Mouse (Mus musculus) testis, adult 2 months (tissue): ENCODE results near the gene H2-DMa. TPM values are rescaled to one million over a fixed set of nuclear protein-coding genes. Genes with fewer than 3 reads are reported as not detected.

Experiments used
- H3K27ac ChIP-seq: fragments of 200-500 bp; 2 replicates; pipeline ENCODE4 v1.5.1; 2012; ENCODE audit warnings: low read depth, low read length; ENCODE audit not compliant: control insufficient read depth, insufficient read depth
- H3K27me3 ChIP-seq: fragments of 200-500 bp; 2 replicates; pipeline ENCODE4 v1.6.1; 2012; ENCODE audit warnings: mild to moderate bottlenecking, low read length, moderate library complexity; ENCODE audit not compliant: control insufficient read depth, insufficient read depth
- H3K36me3 ChIP-seq: fragments of 200-500 bp; 2 replicates; pipeline ENCODE4 v1.6.1; 2012; ENCODE audit warnings: mild to moderate bottlenecking, low read length; ENCODE audit not compliant: control insufficient read depth, insufficient read depth
- H3K4me1 ChIP-seq: fragments of 200-500 bp; 2 replicates; pipeline ENCODE4 v1.6.1; 2012; ENCODE audit warnings: low read length; ENCODE audit not compliant: control insufficient read depth, insufficient read depth
- H3K4me3 ChIP-seq: fragments of 200-500 bp; 2 replicates; pipeline ENCODE4 v1.5.1; 2012; ENCODE audit warnings: low read depth, mild to moderate bottlenecking, low read length, moderate library complexity, mixed read lengths; ENCODE audit not compliant: control insufficient read depth
- CTCF ChIP-seq: fragments of 200-500 bp; IDR thresholded peaks from 2 replicates; pipeline ENCODE4 v1.5.1; 2012; ENCODE audit warnings: low read depth, mild to moderate bottlenecking, inconsistent platforms, low read length, moderate library complexity; ENCODE audit not compliant: control insufficient read depth, insufficient read depth, insufficient replicate concordance
- POLR2A ChIP-seq: fragments of 200-500 bp; IDR thresholded peaks from 2 replicates; pipeline ENCODE4 v1.6.1; 2012; ENCODE audit warnings: low read depth, mild to moderate bottlenecking, inconsistent platforms, low read length, moderate library complexity; ENCODE audit not compliant: control insufficient read depth
- polyA plus RNA-seq: library from polyadenylated mRNA; depleted of rRNA; stranded (reverse); fragments of >200 nt; gene quantifications from 2 replicates; pipeline ENCODE4 v1.2.3, GENCODE M21; 2012; rRNA removed

H2-DMa gene
- 33.8 and 40.7 TPM in 2 replicates for polyA plus RNA-seq

- H3K36me3 ChIP-seq = peaks cover 13% of the 10 kb centered on the region
- TF ChIP-seq CTCF = 0 out of 2 replicates have a peak, but pooled peaks have one; percentile 0
- TF ChIP-seq POLR2A = peak; percentile 97
- H3K27ac ChIP-seq = peak within 1 kb of the TSS; percentile 98
- peak within 1 kb of the TSS; percentile 96 for H3K4me3 ChIP-seq
- H3K4me1 ChIP-seq = peaks cover 14% of the 10 kb centered on the region
- H3K27me3 ChIP-seq = no peaks in the 10 kb centered on the region
Measured at GRCm38 (mm10) chr17:34119249-34120179, at the start of gene H2-DMa. TSS of gene H2-DMa (plus strand) at chr17:34119541.

GRCm38 (mm10) chr17:34072091-34072490 lies 47.2 kb upstream of the H2-DMa start:
- Histone ChIP-seq H3K27ac (no peak overlapping the region), H3K27me3 (no peaks in the 10 kb centered on the region), H3K4me1 (peaks cover 2% of the 10 kb centered on the region; the same call in 1 of the 2 replicates), H3K36me3 (no peaks in the 10 kb centered on the region), H3K4me3 (no peak overlapping the region)
- no peak for TF ChIP-seq POLR2A
- TF ChIP-seq CTCF = no peak

GRCm38 (mm10) chr17:34075271-34075670 lies 44.1 kb upstream of the H2-DMa start:
- no peak overlapping the region for H3K27ac ChIP-seq
- TF ChIP-seq POLR2A (no peak), CTCF (no peak)
- H3K4me1 ChIP-seq = peaks cover 3% of the 10 kb centered on the region
- H3K27me3 ChIP-seq = no peaks in the 10 kb centered on the region
- no peak overlapping the region for H3K4me3 ChIP-seq
- no peaks in the 10 kb centered on the region for H3K36me3 ChIP-seq

DNA sequence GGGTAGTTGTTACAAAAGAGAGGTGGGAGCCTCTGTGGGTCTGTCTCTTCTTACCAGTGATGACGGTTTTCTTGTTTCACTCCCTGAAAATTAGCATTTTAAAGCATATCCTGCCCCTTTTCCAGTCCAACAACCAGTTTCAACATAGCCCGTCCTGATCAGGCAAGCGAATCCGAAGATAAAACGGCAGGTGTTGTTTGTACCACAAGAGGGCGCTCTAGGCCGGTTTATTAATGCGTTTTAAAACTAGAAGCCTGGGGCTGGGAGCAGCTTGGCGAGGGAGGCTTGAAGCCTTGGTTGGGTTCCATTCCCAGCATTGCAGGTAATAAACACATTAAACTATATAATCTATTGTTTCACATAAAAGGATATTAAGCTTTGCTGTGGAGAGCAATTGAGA lies 41.8 kb upstream of the H2-DMa start:
- H3K36me3 ChIP-seq = no peaks in the 10 kb centered on the region
- no peaks in the 10 kb centered on the region for H3K27me3 ChIP-seq
- H3K27ac ChIP-seq = no peak overlapping the region
- H3K4me3 ChIP-seq = no peak overlapping the region
- peaks cover 3% of the 10 kb centered on the region for H3K4me1 ChIP-seq
- TF ChIP-seq CTCF (peak; percentile 60), POLR2A (no peak)

DNA sequence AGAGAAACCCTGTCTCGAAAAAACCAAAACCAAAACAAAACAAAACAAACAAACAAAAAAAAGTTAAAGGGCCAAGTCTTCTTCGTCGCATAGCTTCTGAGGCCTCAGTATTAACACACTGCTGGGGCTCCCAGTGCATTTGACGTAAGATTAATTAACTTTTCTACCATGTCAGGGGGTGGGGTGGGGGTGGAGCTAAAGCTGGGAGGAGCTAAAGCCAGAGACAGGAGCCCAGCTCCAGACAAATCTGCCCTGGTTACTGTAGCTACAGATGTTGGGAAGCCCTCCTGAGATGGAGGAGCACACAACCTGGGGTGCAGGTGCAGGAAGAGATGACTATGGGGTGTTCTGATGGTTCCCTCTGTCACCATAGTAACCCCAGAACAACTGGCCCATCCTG lies 41.2 kb upstream of the H2-DMa start:
- no peak overlapping the region for H3K27ac ChIP-seq
- peaks cover 3% of the 10 kb centered on the region for H3K4me1 ChIP-seq
- TF ChIP-seq POLR2A (no peak), CTCF (no peak)
- no peaks in the 10 kb centered on the region for H3K36me3 ChIP-seq
- no peaks in the 10 kb centered on the region for H3K27me3 ChIP-seq
- no peak overlapping the region for H3K4me3 ChIP-seq

DNA sequence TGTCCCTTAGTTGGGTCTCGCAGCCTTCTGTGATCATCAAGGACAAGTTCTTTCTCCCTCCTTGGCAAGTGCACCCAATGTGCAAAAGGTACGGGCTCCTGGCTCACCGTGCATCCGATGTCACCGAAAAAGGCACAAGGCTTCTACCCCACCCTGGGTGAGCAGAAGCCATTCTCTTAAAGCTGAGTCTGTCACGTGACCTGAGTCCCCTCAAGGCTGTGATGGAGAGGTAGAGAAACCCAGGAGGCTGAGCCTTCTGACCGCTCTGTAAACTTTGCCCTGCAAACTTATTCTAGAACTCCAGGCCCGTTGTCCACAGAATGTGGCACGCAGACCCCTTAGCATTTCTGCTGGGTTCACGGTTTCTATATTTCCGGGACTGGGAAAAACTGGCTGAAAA lies 40.3 kb upstream of the H2-DMa start:
- no peaks in the 10 kb centered on the region for H3K27me3 ChIP-seq
- no peak overlapping the region for H3K4me3 ChIP-seq
- no peaks in the 10 kb centered on the region for H3K36me3 ChIP-seq
- no peak overlapping the region for H3K27ac ChIP-seq
- TF ChIP-seq CTCF (no peak), POLR2A (no peak)
- H3K4me1 ChIP-seq = peaks cover 3% of the 10 kb centered on the region

DNA sequence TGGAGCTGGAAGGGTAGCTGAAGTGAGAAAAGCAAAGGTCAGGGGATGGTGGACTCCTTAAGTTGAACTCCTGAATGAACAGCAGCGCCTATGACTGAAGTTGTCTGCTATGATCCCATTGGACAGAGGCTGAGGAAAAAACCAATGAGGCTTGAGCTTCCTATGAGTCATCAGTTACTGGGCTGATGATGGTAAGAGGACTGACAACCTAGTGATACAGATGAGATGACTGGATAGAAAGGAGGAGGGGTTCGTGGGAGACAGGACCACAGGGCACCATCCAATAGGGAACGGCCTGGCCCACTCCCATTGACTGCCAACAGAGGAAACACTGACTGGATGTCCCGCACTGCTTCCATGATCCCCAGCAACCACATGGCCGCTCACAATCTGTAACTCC lies 39.7 kb upstream of the H2-DMa start:
- Histone ChIP-seq H3K27ac (no peak overlapping the region), H3K4me1 (peaks cover 3% of the 10 kb centered on the region), H3K27me3 (no peaks in the 10 kb centered on the region), H3K4me3 (no peak overlapping the region), H3K36me3 (no peaks in the 10 kb centered on the region)
- no peak for TF ChIP-seq CTCF
